Mouse (Mus musculus): ENCODE measurements around the gene Miox.

GRCm38 (mm10) chr15:89353837-89354236 lies 19.6 kb downstream of the Miox start:
- TF ChIP-seq CTCF (conservative IDR thresholded peaks at IDR 0.05; ENCODE audit: low read length) (no peak), POU5F1 (IDR thresholded peaks at IDR 0.05; ENCODE audit: borderline replicate concordance, low read length) (no peak), NANOG (IDR thresholded peaks at IDR 0.05; ENCODE audit: borderline replicate concordance, low read length) (no peak)

Measured in E14TG2a.4 (cell line).